Mouse (Mus musculus): ENCODE measurements at regions not wholly inside any gene's neighbourhood (a gene's known extent, or its start where the extent isn't known, plus 50 kb on each side); places are given as distances from the start of the nearest gene placed in this dataset.
A peak's percentile ranks its signal among the peaks of the same experiment; 100 is the strongest.

GRCm38 (mm10) chr11:64321900-64322425, 113.2 kb upstream of the Hs3st3a1 start:
- Histone ChIP-seq H3K4me1 (ENCODE audit: control insufficient read depth in 1 of 2, insufficient read depth in 2 of 2) (no peaks in the 10 kb centered on the region), H3K27me3 (replicated peaks) (no peaks in the 10 kb centered on the region), H3K9ac (ENCODE audit: insufficient read depth, low read depth) (no peak overlapping the region), H3K79me2 (replicated peaks; ENCODE audit: control insufficient read depth, extremely low read depth, insufficient read depth, poor library complexity, severe bottlenecking) (no peaks in the 10 kb centered on the region), H3K4me2 (ENCODE audit: insufficient read depth, low read depth, poor library complexity, severe bottlenecking) (no peak overlapping the region), H3K27ac (ENCODE audit: insufficient read depth, low read depth) (no peak overlapping the region), H3K4me3 (replicated peaks in 1 of 3; ENCODE audit: low read depth in 2 of 3, low read length in 2 of 3, poor library complexity in 1 of 3) (no peak overlapping the region), H3K9me3 (replicated peaks; ENCODE audit: low read length) (no peaks in the 10 kb centered on the region), H3K36me3 (replicated peaks in 1 of 2; ENCODE audit: control insufficient read depth in 1 of 2, insufficient read depth in 1 of 2, low read length in 1 of 2) (no peaks in the 10 kb centered on the region)
- in situ Hi-C loops (cut with MboI; ENCODE audit: low pct_ligation_motif_present, low pct_unique_long_range_greater_than_20kb, low sequenced_read_pairs): no loop called here
- no peak for DNase-seq (ENCODE audit: extremely low read depth)
- dilution Hi-C loops (cut with MboI; ENCODE audit: extremely low pct_ligation_motif_present, extremely low pct_unique_long_range_greater_than_20kb, low sequenced_read_pairs): no loop called here
- TF ChIP-seq MEF2A (IDR thresholded peaks at IDR 0.05; ENCODE audit: borderline replicate concordance, low read depth, low read length): no peak
- TF ChIP-seq BHLHE40 (IDR thresholded peaks at IDR 0.05; ENCODE audit: low read depth, low read length): no peak
- no peak for TF ChIP-seq ZKSCAN1 (IDR thresholded peaks at IDR 0.05; ENCODE audit: borderline replicate concordance, low read depth, low read length)
- no peak for TF ChIP-seq ETS1 (conservative IDR thresholded peaks at IDR 0.05; ENCODE audit: low read depth, low read length)
- TF ChIP-seq SMC3 (IDR thresholded peaks at IDR 0.05; ENCODE audit: low read depth, low read length): no peak

- Histone ChIP-seq H3K27ac (ENCODE audit: insufficient read depth, low read depth) (no peak overlapping the region), H3K36me3 (replicated peaks in 1 of 2; ENCODE audit: control insufficient read depth in 1 of 2, insufficient read depth in 1 of 2, low read length in 1 of 2) (no peaks in the 10 kb centered on the region), H3K27me3 (replicated peaks) (no peaks in the 10 kb centered on the region), H3K9ac (ENCODE audit: insufficient read depth, low read depth) (no peak overlapping the region), H3K4me3 (replicated peaks in 1 of 3; ENCODE audit: low read depth in 2 of 3, low read length in 2 of 3, poor library complexity in 1 of 3) (no peak overlapping the region), H3K79me2 (replicated peaks; ENCODE audit: control insufficient read depth, extremely low read depth, insufficient read depth, poor library complexity, severe bottlenecking) (no peaks in the 10 kb centered on the region), H3K9me3 (replicated peaks; ENCODE audit: low read length) (no peaks in the 10 kb centered on the region), H3K4me2 (ENCODE audit: insufficient read depth, low read depth, poor library complexity, severe bottlenecking) (no peak overlapping the region), H3K4me1 (ENCODE audit: control insufficient read depth in 1 of 2, insufficient read depth in 2 of 2) (no peaks in the 10 kb centered on the region)
- TF ChIP-seq MXI1 (IDR thresholded peaks at IDR 0.05; ENCODE audit: low read depth, low read length) (no peak), PAX5 (IDR thresholded peaks at IDR 0.05; ENCODE audit: low read length) (no peak), HCFC1 (IDR thresholded peaks at IDR 0.05; ENCODE audit: low read depth, low read length) (no peak)
- in situ Hi-C loops (cut with MboI; ENCODE audit: low pct_ligation_motif_present, low pct_unique_long_range_greater_than_20kb, low sequenced_read_pairs) (no loop called here), dilution Hi-C loops (cut with MboI; ENCODE audit: extremely low pct_ligation_motif_present, extremely low pct_unique_long_range_greater_than_20kb, low sequenced_read_pairs) (no loop called here)
- DNase-seq (ENCODE audit: extremely low read depth): no peak
These were observed 117.7 kb upstream of the Hs3st3a1 start for GRCm38 (mm10) chr11:64317458-64317857.

- in situ Hi-C loops (cut with MboI; ENCODE audit: low pct_ligation_motif_present, low pct_unique_long_range_greater_than_20kb, low sequenced_read_pairs): no loop called here
- no peaks in the 10 kb centered on the region for H3K79me2 ChIP-seq (replicated peaks; ENCODE audit: control insufficient read depth, extremely low read depth, insufficient read depth, poor library complexity, severe bottlenecking)
- no peaks in the 10 kb centered on the region for H3K9me3 ChIP-seq (replicated peaks; ENCODE audit: low read length)
- no peaks in the 10 kb centered on the region for H3K27me3 ChIP-seq (replicated peaks)
- dilution Hi-C loops (cut with MboI; ENCODE audit: extremely low pct_ligation_motif_present, extremely low pct_unique_long_range_greater_than_20kb, low sequenced_read_pairs): no loop called here
- no peak overlapping the region for H3K4me3 ChIP-seq (replicated peaks in 1 of 3; ENCODE audit: low read depth in 2 of 3, low read length in 2 of 3, poor library complexity in 1 of 3)
- no peak overlapping the region for H3K27ac ChIP-seq (ENCODE audit: insufficient read depth, low read depth)
- H3K4me1 ChIP-seq (ENCODE audit: control insufficient read depth in 1 of 2, insufficient read depth in 2 of 2): no peaks in the 10 kb centered on the region
- no peak for DNase-seq (ENCODE audit: extremely low read depth)
- H3K4me2 ChIP-seq (ENCODE audit: insufficient read depth, low read depth, poor library complexity, severe bottlenecking): no peak overlapping the region
- TF ChIP-seq ELF1 (IDR thresholded peaks at IDR 0.05; ENCODE audit: low read depth, low read length) (no peak), JUND (conservative IDR thresholded peaks at IDR 0.05; ENCODE audit: low read depth, low read length) (no peak), MEF2A (IDR thresholded peaks at IDR 0.05; ENCODE audit: borderline replicate concordance, low read depth, low read length) (no peak), USF1 (IDR thresholded peaks at IDR 0.05; ENCODE audit: low read depth, low read length) (0 out of 2 replicates have a peak, but pooled peaks have one; percentile 8)
- H3K36me3 ChIP-seq (replicated peaks in 1 of 2; ENCODE audit: control insufficient read depth in 1 of 2, insufficient read depth in 1 of 2, low read length in 1 of 2): no peaks in the 10 kb centered on the region
- no peak overlapping the region for H3K9ac ChIP-seq (ENCODE audit: insufficient read depth, low read depth)
These were observed 120.1 kb upstream of the Hs3st3a1 start for GRCm38 (mm10) chr11:64314997-64315396.

Measured in CH12.LX (cell line).